Mouse (Mus musculus): Measurements from ENCODE around the gene Tmem267. TPM values are rescaled to one million over a fixed set of nuclear protein-coding genes. Genes with fewer than 3 reads are reported as not detected.

The Tmem267 gene
- polyA plus RNA-seq, 1 experiment from 2014 or later = 1.0 TPM

GRCm38 (mm10) chr13:119632156-119632548 is 144.3 kb downstream of the Tmem267 start:
- Histone ChIP-seq H3K4me3 (ENCODE audit: low read depth, low read length) (no peak overlapping the region; the same call in 1 of the 2 replicates), H3K36me3 (ENCODE audit: control insufficient read depth, insufficient read depth, low read length) (no peaks in the 10 kb centered on the region), H3K4me1 (replicated peaks; ENCODE audit: control insufficient read depth, insufficient read depth, low read length) (no peaks in the 10 kb centered on the region), H3K9ac (ENCODE audit: low read depth, low read length) (no peak overlapping the region), H3K27ac (ENCODE audit: low read depth, low read length) (no peak overlapping the region), H3K4me2 (peak overlapping the region; percentile 55), H3K27me3 (replicated peaks; ENCODE audit: control insufficient read depth, insufficient read depth, low read length) (no peaks in the 10 kb centered on the region), H3K9me3 (ENCODE audit: control insufficient read depth, low read length) (no peaks in the 10 kb centered on the region)
- ATAC-seq (replicated peaks; ENCODE audit: low FRiP score) = no peak
- WGBS = 82% methylated on average over 4 of the region's 4 CpGs
- no peak for DNase-seq (ENCODE audit: low spot score)

- DNase-seq (ENCODE audit: low spot score) = no peak
- no peaks in the 10 kb centered on the region for H3K36me3 ChIP-seq (ENCODE audit: control insufficient read depth, insufficient read depth, low read length)
- no peak for ATAC-seq (replicated peaks; ENCODE audit: low FRiP score)
- H3K9ac ChIP-seq (ENCODE audit: low read depth, low read length) = no peak overlapping the region
- no peaks in the 10 kb centered on the region for H3K4me1 ChIP-seq (replicated peaks; ENCODE audit: control insufficient read depth, insufficient read depth, low read length)
- no peak overlapping the region for H3K4me2 ChIP-seq
- no peak overlapping the region for H3K4me3 ChIP-seq (ENCODE audit: low read depth, low read length)
- no peak overlapping the region for H3K27ac ChIP-seq (ENCODE audit: low read depth, low read length)
- WGBS = 58% methylated on average over 2 of the region's 2 CpGs
- H3K27me3 ChIP-seq (replicated peaks; ENCODE audit: control insufficient read depth, insufficient read depth, low read length) = no peaks in the 10 kb centered on the region
- H3K9me3 ChIP-seq (ENCODE audit: control insufficient read depth, low read length) = no peaks in the 10 kb centered on the region
Observed at GRCm38 (mm10) chr13:119635496-119635895, 147.7 kb downstream of the Tmem267 start.

GRCm38 (mm10) chr13:119637837-119638236 is 150.0 kb downstream of the Tmem267 start:
- no peak overlapping the region for H3K4me2 ChIP-seq
- H3K4me1 ChIP-seq (replicated peaks; ENCODE audit: control insufficient read depth, insufficient read depth, low read length) = no peaks in the 10 kb centered on the region
- DNase-seq (ENCODE audit: low spot score) = no peak
- no peak overlapping the region for H3K27ac ChIP-seq (ENCODE audit: low read depth, low read length)
- no peak overlapping the region for H3K4me3 ChIP-seq (ENCODE audit: low read depth, low read length)
- H3K36me3 ChIP-seq (ENCODE audit: control insufficient read depth, insufficient read depth, low read length) = no peaks in the 10 kb centered on the region
- no peaks in the 10 kb centered on the region for H3K27me3 ChIP-seq (replicated peaks; ENCODE audit: control insufficient read depth, insufficient read depth, low read length)
- no peak overlapping the region for H3K9ac ChIP-seq (ENCODE audit: low read depth, low read length)
- H3K9me3 ChIP-seq (ENCODE audit: control insufficient read depth, low read length) = no peaks in the 10 kb centered on the region
- ATAC-seq (replicated peaks; ENCODE audit: low FRiP score) = no peak
- 83% methylated on average over 4 of the region's 4 CpGs for WGBS

- no peak overlapping the region for H3K27ac ChIP-seq (ENCODE audit: low read depth, low read length)
- H3K27me3 ChIP-seq (replicated peaks; ENCODE audit: control insufficient read depth, insufficient read depth, low read length) = no peaks in the 10 kb centered on the region
- H3K4me3 ChIP-seq (ENCODE audit: low read depth, low read length) = no peak overlapping the region
- no peaks in the 10 kb centered on the region for H3K36me3 ChIP-seq (ENCODE audit: control insufficient read depth, insufficient read depth, low read length)
- ATAC-seq (replicated peaks; ENCODE audit: low FRiP score) = no peak
- no peak for DNase-seq (ENCODE audit: low spot score)
- 83% methylated on average over 5 of the region's 5 CpGs for WGBS
- no peak overlapping the region for H3K4me2 ChIP-seq
- H3K9ac ChIP-seq (ENCODE audit: low read depth, low read length) = no peak overlapping the region
- no peaks in the 10 kb centered on the region for H3K4me1 ChIP-seq (replicated peaks; ENCODE audit: control insufficient read depth, insufficient read depth, low read length)
- H3K9me3 ChIP-seq (ENCODE audit: control insufficient read depth, low read length) = no peaks in the 10 kb centered on the region
Observed at GRCm38 (mm10) chr13:119638449-119638848, 150.6 kb downstream of the Tmem267 start.

GRCm38 (mm10) chr13:119639302-119639701 is 151.5 kb downstream of the Tmem267 start:
- no peak for ATAC-seq (replicated peaks; ENCODE audit: low FRiP score)

GRCm38 (mm10) chr13:119640504-119640903 is 152.7 kb downstream of the Tmem267 start:
- H3K4me2 ChIP-seq = no peak overlapping the region
- H3K9me3 ChIP-seq (ENCODE audit: control insufficient read depth, low read length) = no peaks in the 10 kb centered on the region
- H3K4me3 ChIP-seq (ENCODE audit: low read depth, low read length) = no peak overlapping the region
- H3K27me3 ChIP-seq (replicated peaks; ENCODE audit: control insufficient read depth, insufficient read depth, low read length) = no peaks in the 10 kb centered on the region
- H3K9ac ChIP-seq (ENCODE audit: low read depth, low read length) = no peak overlapping the region
- no peak for ATAC-seq (replicated peaks; ENCODE audit: low FRiP score)
- H3K27ac ChIP-seq (ENCODE audit: low read depth, low read length) = no peak overlapping the region
- no peaks in the 10 kb centered on the region for H3K36me3 ChIP-seq (ENCODE audit: control insufficient read depth, insufficient read depth, low read length)
- no peaks in the 10 kb centered on the region for H3K4me1 ChIP-seq (replicated peaks; ENCODE audit: control insufficient read depth, insufficient read depth, low read length)
- 36% methylated on average over 4 of the region's 4 CpGs for WGBS
- DNase-seq (ENCODE audit: low spot score) = no peak

More at GRCm38 (mm10) chr13:119639302-119639701, 151.5 kb downstream of the Tmem267 start:
- 74% methylated on average over 5 of the region's 5 CpGs for WGBS
- Histone ChIP-seq H3K9me3 (ENCODE audit: control insufficient read depth, low read length) (no peaks in the 10 kb centered on the region), H3K27ac (ENCODE audit: low read depth, low read length) (no peak overlapping the region), H3K4me2 (no peak overlapping the region), H3K27me3 (replicated peaks; ENCODE audit: control insufficient read depth, insufficient read depth, low read length) (no peaks in the 10 kb centered on the region), H3K4me3 (ENCODE audit: low read depth, low read length) (no peak overlapping the region), H3K9ac (ENCODE audit: low read depth, low read length) (no peak overlapping the region), H3K36me3 (ENCODE audit: control insufficient read depth, insufficient read depth, low read length) (no peaks in the 10 kb centered on the region), H3K4me1 (replicated peaks; ENCODE audit: control insufficient read depth, insufficient read depth, low read length) (no peaks in the 10 kb centered on the region)
- no peak for DNase-seq (ENCODE audit: low spot score)

- ATAC-seq (replicated peaks; ENCODE audit: low FRiP score) = no peak
- H3K4me3 ChIP-seq (ENCODE audit: low read depth, low read length) = no peak overlapping the region
- WGBS = 71% methylated on average over 7 of the region's 7 CpGs
- H3K4me1 ChIP-seq (replicated peaks; ENCODE audit: control insufficient read depth, insufficient read depth, low read length) = no peaks in the 10 kb centered on the region
- no peak for DNase-seq (ENCODE audit: low spot score)
- H3K27me3 ChIP-seq (replicated peaks; ENCODE audit: control insufficient read depth, insufficient read depth, low read length) = no peaks in the 10 kb centered on the region
- H3K36me3 ChIP-seq (ENCODE audit: control insufficient read depth, insufficient read depth, low read length) = no peaks in the 10 kb centered on the region
- no peak overlapping the region for H3K4me2 ChIP-seq
- no peak overlapping the region for H3K27ac ChIP-seq (ENCODE audit: low read depth, low read length)
- H3K9ac ChIP-seq (ENCODE audit: low read depth, low read length) = no peak overlapping the region
- H3K9me3 ChIP-seq (ENCODE audit: control insufficient read depth, low read length) = no peaks in the 10 kb centered on the region
Observed at GRCm38 (mm10) chr13:119641145-119641544, 153.3 kb downstream of the Tmem267 start.

- no peak for ATAC-seq (replicated peaks; ENCODE audit: low FRiP score)
- no peak for DNase-seq (ENCODE audit: low spot score)
- no peaks in the 10 kb centered on the region for H3K27me3 ChIP-seq (replicated peaks; ENCODE audit: control insufficient read depth, insufficient read depth, low read length)
- no peak overlapping the region for H3K4me3 ChIP-seq (ENCODE audit: low read depth, low read length)
- no peak overlapping the region for H3K9ac ChIP-seq (ENCODE audit: low read depth, low read length)
- no peaks in the 10 kb centered on the region for H3K4me1 ChIP-seq (replicated peaks; ENCODE audit: control insufficient read depth, insufficient read depth, low read length)
- no peak overlapping the region for H3K27ac ChIP-seq (ENCODE audit: low read depth, low read length)
- no peaks in the 10 kb centered on the region for H3K36me3 ChIP-seq (ENCODE audit: control insufficient read depth, insufficient read depth, low read length)
- 67% methylated on average over 5 of the region's 5 CpGs for WGBS
- no peaks in the 10 kb centered on the region for H3K9me3 ChIP-seq (ENCODE audit: control insufficient read depth, low read length)
- H3K4me2 ChIP-seq = no peak overlapping the region
Observed at GRCm38 (mm10) chr13:119644769-119645168, 156.9 kb downstream of the Tmem267 start.

GRCm38 (mm10) chr13:119646511-119646910 is 158.7 kb downstream of the Tmem267 start:
- Histone ChIP-seq H3K27me3 (replicated peaks; ENCODE audit: control insufficient read depth, insufficient read depth, low read length) (no peaks in the 10 kb centered on the region), H3K9ac (ENCODE audit: low read depth, low read length) (no peak overlapping the region), H3K27ac (ENCODE audit: low read depth, low read length) (no peak overlapping the region), H3K9me3 (ENCODE audit: control insufficient read depth, low read length) (no peaks in the 10 kb centered on the region), H3K36me3 (ENCODE audit: control insufficient read depth, insufficient read depth, low read length) (no peaks in the 10 kb centered on the region), H3K4me1 (replicated peaks; ENCODE audit: control insufficient read depth, insufficient read depth, low read length) (no peaks in the 10 kb centered on the region), H3K4me2 (no peak overlapping the region), H3K4me3 (ENCODE audit: low read depth, low read length) (no peak overlapping the region)
- DNase-seq (ENCODE audit: low spot score) (no peak), ATAC-seq (replicated peaks; ENCODE audit: low FRiP score) (no peak)
- 97% methylated on average over 1 of the region's 1 CpGs for WGBS

Measured in liver, embryonic 11.5 days (tissue).